Mouse (Mus musculus): ENCODE data around the gene 0610040J01Rik.

DNA sequence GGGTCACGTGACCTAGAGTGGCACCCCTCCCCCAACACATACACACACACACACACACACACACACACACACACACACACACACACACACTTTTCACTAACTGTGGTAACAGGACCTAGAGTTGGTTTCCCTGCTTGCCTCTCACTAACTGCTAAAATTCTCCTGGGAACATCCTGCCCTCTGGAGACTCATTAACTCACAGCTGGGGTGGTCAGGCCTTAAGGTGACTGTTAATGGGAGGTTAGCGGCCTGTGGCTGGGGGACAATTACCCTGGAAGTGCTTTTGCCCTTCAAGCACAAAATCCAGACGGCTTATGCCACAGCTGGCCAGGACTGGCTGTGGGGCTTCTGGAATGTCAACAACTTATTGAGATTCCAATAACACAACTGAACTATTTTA is 55.3 kb downstream of the 0610040J01Rik start:
- TF ChIP-seq CTCF (IDR thresholded peaks at IDR 0.05; ENCODE audit: low read depth, low read length) (no peak), GATA2 (IDR thresholded peaks at IDR 0.05; ENCODE audit: borderline replicate concordance, low read depth, low read length) (no peak), TAL1 (conservative IDR thresholded peaks at IDR 0.05; ENCODE audit: low read depth, low read length) (no peak), GATA1 (IDR thresholded peaks at IDR 0.05; ENCODE audit: borderline replicate concordance, low read length) (no peak)

All from G1E (cell line).